Mouse (Mus musculus) megakaryocyte, embryonic 14.5 days (primary cell): ENCODE results near the gene Ddx4.

Source experiments
- FLI1 ChIP-seq: IDR thresholded peaks from 2 replicates; pipeline ENCODE4 v1.6.1; 2012; ENCODE audit warnings: low read length, inconsistent platforms, mixed read lengths
- GATA1 ChIP-seq: IDR thresholded peaks from 3 replicates; pipeline ENCODE4 v1.6.1; 2012; ENCODE audit warnings: mixed read lengths, low read length, inconsistent platforms, borderline replicate concordance

DNA sequence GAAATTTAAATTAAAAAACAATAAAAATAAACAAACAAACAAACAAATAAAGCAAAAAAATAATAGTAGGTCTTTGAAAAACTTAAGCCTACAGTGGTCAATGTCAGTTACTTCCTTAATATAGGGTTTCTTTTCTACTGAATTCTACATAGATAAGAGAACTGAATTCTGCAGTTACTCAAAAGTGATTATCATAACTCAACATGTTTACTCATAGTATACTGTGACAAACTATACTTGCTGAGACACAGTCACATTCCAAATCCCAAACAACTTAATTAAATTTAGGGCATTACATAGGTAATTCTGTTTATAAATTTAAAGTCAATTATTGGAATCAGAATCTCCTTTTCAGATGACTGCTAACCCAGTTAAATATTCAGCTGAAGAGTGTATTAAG is 62.6 kb downstream of the Ddx4 start:
- TF ChIP-seq GATA1: no peak
- TF ChIP-seq FLI1: no peak
